Mouse (Mus musculus) midbrain, embryonic 14.5 days (tissue): ENCODE measurements around the gene Mrpl52. TPM values are rescaled to one million over a fixed set of nuclear protein-coding genes. Genes with fewer than 3 reads are reported as not detected.

ENCODE experiments used
- ATAC-seq: fragments of 200-750 bp; cut with Nextera tagmentation; 2 replicates; pipeline ENCODE4 v1.8.0; 2017; ENCODE audit warnings: moderate number of reproducible peaks, moderate library complexity; ENCODE audit not compliant: low FRiP score, low TSS enrichment
- DNase-seq: peaks from one replicate; pipeline ENCODE4 v3.0.0-alpha.2; 2015
- H3K27ac ChIP-seq: fragments of 300-500 bp; sonication (generic); replicated peaks from 2 replicates; pipeline ENCODE4 v1.5.1; 2014; ENCODE audit warnings: mild to moderate bottlenecking, low read depth, low read length, moderate library complexity
- H3K27me3 ChIP-seq: fragments of 300-500 bp; sonication (generic); 2 replicates; pipeline ENCODE4 v1.6.1; 2014; ENCODE audit warnings: low read length, control low read depth, mixed read lengths; ENCODE audit not compliant: control insufficient read depth, insufficient read depth
- H3K36me3 ChIP-seq: fragments of 300-500 bp; sonication (generic); 2 replicates; pipeline ENCODE4 v1.6.1; 2014; ENCODE audit warnings: low read length, control low read depth; ENCODE audit not compliant: control insufficient read depth, insufficient read depth
- H3K4me1 ChIP-seq: fragments of 300-500 bp; sonication (generic); 2 replicates; pipeline ENCODE4 v1.6.1; 2014; ENCODE audit warnings: mild to moderate bottlenecking, antibody characterized with exemption, low read length, control low read depth; ENCODE audit not compliant: control insufficient read depth, insufficient read depth
- H3K4me2 ChIP-seq: fragments of 300-500 bp; sonication (generic); 2 replicates; pipeline ENCODE4 v1.6.1; 2014; ENCODE audit warnings: mild to moderate bottlenecking, low read length, moderate library complexity
- H3K4me3 ChIP-seq: fragments of 300-500 bp; sonication (generic); replicated peaks from 2 replicates; pipeline ENCODE4 v1.5.1; 2014; ENCODE audit warnings: low read depth, low read length
- H3K9ac ChIP-seq: fragments of 300-500 bp; sonication (generic); replicated peaks from 2 replicates; pipeline ENCODE4 v1.6.1; 2014; ENCODE audit warnings: mild to moderate bottlenecking, low read length, moderate library complexity
- H3K9me3 ChIP-seq: fragments of 300-500 bp; sonication (generic); 2 replicates; pipeline ENCODE4 v1.6.1; 2016; ENCODE audit warnings: low read length, control low read depth, mixed read lengths; ENCODE audit not compliant: control insufficient read depth
- WGBS: fragments of 180-500 bp; shearing (Covaris S2); extraction: QIAGEN DNeasy Blood & Tissue Kit; methylation state at CpG from one replicate; pipeline ENCODE4 v1.1.7; 2014; 5-methylcytosine and 5-hydroxymethylcytosine counted together
- polyA plus RNA-seq: library from polyadenylated mRNA; unstranded; fragments of >200 nt; fragmentation: Nextera tagmentation; extraction: Ambion mirVana; gene quantifications from 2 replicates; pipeline ENCODE4 v1.2.1, GENCODE M21; 2014

Gene Mrpl52
- polyA plus RNA-seq, 1 experiment from 2014 or later = 293 TPM

- ATAC-seq (no peak), DNase-seq (no peak)
- H3K4me1 ChIP-seq = no peaks in the 10 kb centered on the region
- H3K27me3 ChIP-seq = peaks cover 7% of the 10 kb centered on the region; the same call in 1 of the 2 replicates
- H3K27ac ChIP-seq = no peak overlapping the region
- 31% methylated on average over 5 of the region's 5 CpGs for WGBS
- no peak overlapping the region for H3K9ac ChIP-seq
- no peak overlapping the region for H3K4me3 ChIP-seq
- H3K9me3 ChIP-seq = no peaks in the 10 kb centered on the region
- H3K4me2 ChIP-seq = no peak overlapping the region
- H3K36me3 ChIP-seq = no peaks in the 10 kb centered on the region
Measured at GRCm38 (mm10) chr14:54416229-54416775, 10.4 kb upstream of the Mrpl52 start.

DNA sequence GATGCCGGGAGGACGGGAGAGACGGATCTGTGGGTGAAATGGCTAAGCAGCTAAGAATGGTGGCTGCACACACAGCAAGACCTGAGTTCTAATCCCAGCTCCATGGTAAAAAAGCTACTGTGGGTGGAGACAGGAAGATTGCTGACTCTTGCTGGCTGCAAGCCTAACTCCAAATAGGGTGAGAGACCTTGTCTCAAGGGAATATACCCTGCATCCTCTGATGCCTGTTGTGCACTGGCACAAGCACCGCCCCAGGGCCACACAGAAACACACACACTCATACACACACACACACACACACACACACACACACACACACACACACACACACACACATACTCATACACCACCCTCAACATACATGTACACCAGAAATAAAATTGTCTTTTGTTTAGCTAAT, 9.9 kb upstream of the Mrpl52 start:
- WGBS = 55% methylated on average over 4 of the region's 4 CpGs
- no peak for DNase-seq
- no peak overlapping the region for H3K4me2 ChIP-seq

DNA sequence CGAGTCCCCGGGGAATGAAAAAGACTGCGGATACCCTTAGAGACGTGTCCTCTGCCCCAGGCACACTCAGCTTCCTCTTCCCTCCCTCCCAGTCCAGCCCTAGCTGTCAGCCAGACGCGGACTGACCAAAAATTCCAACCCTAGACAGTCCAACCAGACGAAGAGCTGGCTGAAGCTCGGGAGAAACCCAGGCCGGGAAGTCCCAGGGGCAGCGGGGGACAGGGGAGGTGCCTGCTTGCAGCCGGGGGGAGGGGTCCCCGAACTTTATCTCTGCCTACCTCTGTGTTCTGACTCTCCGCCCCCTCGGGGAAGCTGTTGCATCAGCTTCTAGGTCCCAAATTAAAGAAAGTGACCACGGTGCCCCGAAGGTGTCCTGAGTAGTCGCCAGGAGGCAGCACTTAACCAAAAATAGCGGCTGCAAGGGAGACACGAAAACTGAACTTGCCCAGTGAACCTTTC, 9.1 kb upstream of the Mrpl52 start, which contains the start of gene Slc7a7:
Gene Slc7a7 (minus strand): TSS at position 158 of the 459 bp plus-strand sequence.
- Histone ChIP-seq H3K9me3 (no peaks in the 10 kb centered on the region), H3K4me3 (no peak within 1 kb of the TSS), H3K4me2 (no peak within 1 kb of the TSS), H3K4me1 (no peaks in the 10 kb centered on the region), H3K27me3 (peaks cover 7% of the 10 kb centered on the region; the same call in 1 of the 2 replicates), H3K27ac (no peak within 1 kb of the TSS), H3K9ac (no peak within 1 kb of the TSS), H3K36me3 (no peaks in the 10 kb centered on the region)
- WGBS = 10% methylated on average over 19 of the region's 19 CpGs
- ATAC-seq = no peak
- no peak for DNase-seq

More for the DNA sequence above, 9.9 kb upstream of the Mrpl52 start:
- H3K4me1 ChIP-seq = no peaks in the 10 kb centered on the region
- H3K27ac ChIP-seq = no peak overlapping the region
- no peaks in the 10 kb centered on the region for H3K36me3 ChIP-seq
- no peak overlapping the region for H3K4me3 ChIP-seq
- H3K27me3 ChIP-seq = peaks cover 7% of the 10 kb centered on the region; the same call in 1 of the 2 replicates
- no peaks in the 10 kb centered on the region for H3K9me3 ChIP-seq
- no peak overlapping the region for H3K9ac ChIP-seq
- ATAC-seq = no peak

DNA sequence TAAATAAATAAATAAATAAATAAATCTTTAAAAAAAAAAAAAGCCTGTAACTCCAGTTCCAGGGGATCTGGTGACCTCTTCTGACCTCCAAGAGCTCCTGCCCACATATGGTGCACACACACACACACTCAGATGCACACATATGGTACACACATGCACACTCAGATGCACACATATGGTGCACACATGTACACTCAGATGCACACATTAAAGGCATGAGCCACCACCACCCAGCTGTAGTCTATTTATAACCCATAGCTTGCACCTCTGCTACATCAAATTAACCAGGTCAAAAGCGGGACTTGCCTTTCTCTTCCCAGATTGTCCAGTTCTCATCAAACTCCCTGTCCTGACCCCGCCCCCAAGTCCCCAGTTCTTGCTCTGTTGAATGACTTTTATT, 5.7 kb upstream of the Mrpl52 start:
- no peak for DNase-seq
- 96% methylated on average over 2 of the region's 2 CpGs for WGBS
- Histone ChIP-seq H3K9ac (no peak overlapping the region), H3K4me1 (peaks cover 4% of the 10 kb centered on the region; the same call in 1 of the 2 replicates), H3K4me2 (no peak overlapping the region), H3K9me3 (no peaks in the 10 kb centered on the region), H3K27me3 (no peaks in the 10 kb centered on the region), H3K36me3 (no peaks in the 10 kb centered on the region), H3K4me3 (no peak overlapping the region), H3K27ac (no peak overlapping the region)
- no peak for ATAC-seq

DNA sequence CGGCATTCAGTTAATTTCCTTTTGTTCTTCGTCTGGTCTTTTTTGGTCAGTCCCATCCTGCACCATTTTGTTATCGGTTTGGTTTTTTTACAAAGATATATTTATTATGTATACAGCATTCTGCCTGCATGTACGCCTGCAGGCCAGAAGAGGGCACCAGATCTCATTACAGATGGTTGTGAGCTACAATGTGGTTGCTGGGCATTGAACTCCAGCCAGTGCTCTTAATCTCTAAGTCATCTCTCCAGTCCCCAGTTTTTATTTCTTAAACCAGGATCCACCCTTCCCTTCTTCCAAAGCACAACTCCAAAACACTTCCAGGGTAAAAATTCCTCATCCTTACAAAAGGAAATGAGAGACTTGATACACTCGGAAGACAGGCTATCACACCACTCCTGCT, 3.3 kb upstream of the Mrpl52 start:
- no peaks in the 10 kb centered on the region for H3K9me3 ChIP-seq
- DNase-seq = no peak
- no peaks in the 10 kb centered on the region for H3K27me3 ChIP-seq
- no peaks in the 10 kb centered on the region for H3K36me3 ChIP-seq
- H3K27ac ChIP-seq = no peak overlapping the region
- no peak for ATAC-seq
- WGBS = 60% methylated on average over 5 of the region's 5 CpGs
- no peak overlapping the region for H3K4me3 ChIP-seq
- no peak overlapping the region for H3K9ac ChIP-seq
- H3K4me1 ChIP-seq = peaks cover 12% of the 10 kb centered on the region
- H3K4me2 ChIP-seq = no peak overlapping the region

- no peak overlapping the region for H3K4me2 ChIP-seq
- 91% methylated on average over 1 of the region's 1 CpGs for WGBS
- H3K36me3 ChIP-seq = peaks cover 5% of the 10 kb centered on the region; the same call in 1 of the 2 replicates
- peaks cover 17% of the 10 kb centered on the region for H3K4me1 ChIP-seq
- H3K27me3 ChIP-seq = no peaks in the 10 kb centered on the region
- ATAC-seq (no peak), DNase-seq (no peak)
- no peak overlapping the region for H3K4me3 ChIP-seq
- H3K27ac ChIP-seq = no peak overlapping the region
- no peaks in the 10 kb centered on the region for H3K9me3 ChIP-seq
- no peak overlapping the region for H3K9ac ChIP-seq
Measured at GRCm38 (mm10) chr14:54424634-54425033, 2.1 kb upstream of the Mrpl52 start.

DNA sequence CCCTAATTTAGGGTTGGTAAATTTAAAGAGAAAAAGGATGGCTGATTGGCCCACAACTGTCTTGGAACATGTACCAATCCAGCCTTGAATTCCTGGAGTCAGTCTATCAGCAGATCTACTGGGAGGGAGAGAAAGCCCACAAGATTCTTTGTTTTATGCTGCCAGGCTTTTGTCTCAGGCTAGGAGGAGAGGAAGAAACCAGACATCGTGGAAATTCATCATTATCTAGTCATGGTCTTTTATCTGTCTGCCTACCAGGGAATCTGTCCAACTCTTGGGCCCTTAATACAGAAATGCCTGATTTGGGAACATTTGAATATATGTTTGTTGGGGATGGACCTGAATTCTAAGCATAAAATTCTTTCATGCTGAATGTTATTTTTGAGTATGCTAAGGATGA, 1.2 kb upstream of the Mrpl52 start:
- Histone ChIP-seq H3K9ac (no peak overlapping the region), H3K4me1 (peaks cover 19% of the 10 kb centered on the region), H3K9me3 (no peaks in the 10 kb centered on the region), H3K36me3 (peaks cover 6% of the 10 kb centered on the region; the same call in 1 of the 2 replicates), H3K4me2 (peak overlapping the region; percentile 66), H3K27me3 (no peaks in the 10 kb centered on the region), H3K27ac (no peak overlapping the region), H3K4me3 (0 out of 2 replicates have a peak overlapping the region, but pooled peaks have one; percentile 91)
- ATAC-seq (no peak), DNase-seq (no peak)
- WGBS = 96% methylated on average over 1 of the region's 1 CpGs

DNA sequence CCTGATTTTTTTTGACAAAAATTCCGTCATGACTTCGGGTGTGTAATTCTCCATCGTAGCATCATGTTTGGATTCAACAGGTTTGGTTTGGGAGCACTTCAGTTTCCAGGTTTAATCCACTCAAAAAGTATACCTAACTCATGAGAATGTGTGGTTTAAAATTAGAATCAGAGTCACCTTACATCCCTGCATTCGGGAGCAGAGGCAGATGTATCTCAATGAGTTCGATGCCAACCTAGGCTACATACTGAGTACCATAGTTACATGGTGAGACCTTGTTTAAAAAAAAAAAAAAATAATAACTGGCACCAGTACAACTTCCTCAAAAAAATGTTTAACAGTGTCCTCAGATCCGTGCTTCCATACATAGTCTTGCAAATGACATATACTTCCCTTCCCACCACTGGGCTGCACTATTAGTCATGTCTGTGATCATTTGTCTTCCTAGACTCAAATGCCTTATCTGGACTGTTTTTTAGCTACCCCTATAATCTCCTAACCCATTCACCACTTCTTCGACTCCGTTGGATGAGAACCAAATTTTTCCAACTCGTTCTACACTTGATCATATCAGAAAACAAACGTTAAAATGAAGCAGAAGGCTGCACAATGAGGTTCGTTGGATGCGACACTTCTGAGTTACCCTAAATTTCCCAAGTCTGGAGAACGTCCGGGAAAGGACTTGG, 563 bp upstream of the Mrpl52 start:
- Histone ChIP-seq H3K4me1 (peaks cover 19% of the 10 kb centered on the region), H3K36me3 (peaks cover 6% of the 10 kb centered on the region; the same call in 1 of the 2 replicates), H3K27ac (peak overlapping the region; percentile 93), H3K4me2 (peak overlapping the region; percentile 66), H3K4me3 (peak overlapping the region; percentile 91), H3K9ac (peak overlapping the region; percentile 82), H3K9me3 (no peaks in the 10 kb centered on the region), H3K27me3 (no peaks in the 10 kb centered on the region)
- ATAC-seq (no peak), DNase-seq (no peak)
- WGBS = 32% methylated on average over 14 of the region's 14 CpGs

DNA sequence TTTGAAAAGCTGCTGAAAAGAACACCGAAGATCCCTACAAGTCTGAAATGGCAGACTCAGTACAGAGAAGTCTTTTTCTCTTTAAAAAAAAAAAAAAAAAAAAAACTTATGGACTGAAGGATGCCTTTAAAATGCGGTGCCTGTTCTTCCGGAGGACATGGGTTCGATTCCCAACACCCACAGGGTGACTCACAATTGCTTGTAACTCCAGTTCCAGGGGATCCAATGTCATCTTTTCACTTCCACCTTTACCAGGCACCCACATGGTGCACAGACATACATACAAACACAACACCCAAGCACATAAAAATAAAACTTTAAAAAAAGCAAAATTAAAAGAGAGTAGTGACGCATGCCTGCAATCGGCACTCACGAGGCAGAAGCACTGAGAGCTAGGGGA, 987 bp downstream of the Mrpl52 start:
- peaks cover 21% of the 10 kb centered on the region for H3K4me1 ChIP-seq

More for the DNA sequence above, 987 bp downstream of the Mrpl52 start:
- ATAC-seq = no peak
- Histone ChIP-seq H3K27me3 (no peaks in the 10 kb centered on the region), H3K4me2 (peak overlapping the region; percentile 66), H3K9ac (no peak overlapping the region), H3K9me3 (no peaks in the 10 kb centered on the region), H3K27ac (no peak overlapping the region), H3K4me3 (peak overlapping the region; percentile 91), H3K36me3 (peaks cover 6% of the 10 kb centered on the region; the same call in 1 of the 2 replicates)
- WGBS = 92% methylated on average over 7 of the region's 7 CpGs
- no peak for DNase-seq
